ENCODE assay signal across 26 mouse cellular contexts in genomic region chr15:90309664-90310063, GRCm38 (mm10).
DNase-seq lines count a peak whose midpoint lies in the region; ATAC-seq lines count a peak whose summit lies in the region.
"Had no signal": no experiment of that assay in that cellular context is flagged by ENCODE, and none has a peak within 500 bp of the region (broad histone marks: within the 10 kb centered on the region; RNA-seq: fewer than 3 reads in every experiment).

No protein-coding gene starts in this region.

- peak; percentile 49 for ATAC-seq in forebrain, embryonic 16.5 days
- no peak; the same call in 1 of the 2 replicates for ATAC-seq in forebrain, embryonic 15.5 days (replicated peaks)
- ATAC-seq in midbrain, embryonic 11.5 days (ENCODE audit: low FRiP score) = no peak
- no peak for ATAC-seq in midbrain, embryonic 16.5 days
- ATAC-seq: CD4-positive, CD25-positive, alpha-beta regulatory T cell, adult 4 months; hindbrain, postnatal 0 days; inflammation-experienced regulatory T-cells, adult 6 months; intestine, embryonic 16.5 days had no signal

- 0 out of 2 replicates have a peak, but pooled peaks cover 2% of the 10 kb centered on the region for H3K4me1 ChIP-seq in forebrain, embryonic 16.5 days (replicated peaks; ENCODE audit: control insufficient read depth, insufficient read depth, low read length)
- no peaks in the 10 kb centered on the region for H3K4me1 ChIP-seq in forebrain, embryonic 15.5 days
- H3K4me1 ChIP-seq in midbrain, embryonic 11.5 days (ENCODE audit: control insufficient read depth, insufficient read depth, low read length) = peaks cover 3% of the 10 kb centered on the region
- no peaks in the 10 kb centered on the region for H3K4me1 ChIP-seq in midbrain, embryonic 16.5 days (ENCODE audit: control insufficient read depth, insufficient read depth, low read length)
- H3K4me1 ChIP-seq: embryonic facial prominence, embryonic 12.5 days; embryonic facial prominence, embryonic 15.5 days had no signal

- no peak overlapping the region for H3K9ac ChIP-seq in forebrain, embryonic 16.5 days (replicated peaks; ENCODE audit: low read depth, low read length)
- no peak overlapping the region for H3K9ac ChIP-seq in forebrain, embryonic 15.5 days (replicated peaks)
- H3K9ac ChIP-seq in midbrain, embryonic 11.5 days (ENCODE audit: low read length) = no peak overlapping the region
- no peak overlapping the region for H3K9ac ChIP-seq in midbrain, embryonic 16.5 days (ENCODE audit: low read depth, low read length)
- H3K9ac ChIP-seq: embryonic facial prominence, embryonic 12.5 days; embryonic facial prominence, embryonic 15.5 days; heart, embryonic 13.5 days; hindbrain, embryonic 14.5 days had no signal

- H3K27ac ChIP-seq in forebrain, embryonic 16.5 days (ENCODE audit: low read length) = no peak overlapping the region
- no peak overlapping the region for H3K27ac ChIP-seq in forebrain, embryonic 15.5 days (replicated peaks)
- H3K27ac ChIP-seq in midbrain, embryonic 11.5 days (ENCODE audit: low read depth, low read length) = no peak overlapping the region
- no peak overlapping the region for H3K27ac ChIP-seq in midbrain, embryonic 16.5 days (ENCODE audit: low read length)
- H3K27ac ChIP-seq: embryonic facial prominence, embryonic 12.5 days; embryonic facial prominence, embryonic 15.5 days; heart, adult 2 months; heart, embryonic 10.5 days; heart, embryonic 13.5 days; hindbrain, embryonic 14.5 days; hindbrain, postnatal 0 days had no signal

- H3K9me3 ChIP-seq in forebrain, embryonic 16.5 days (ENCODE audit: control insufficient read depth, low read length) = no peaks in the 10 kb centered on the region
- H3K9me3 ChIP-seq in forebrain, embryonic 15.5 days = no peaks in the 10 kb centered on the region
- H3K9me3 ChIP-seq in midbrain, embryonic 11.5 days (ENCODE audit: control insufficient read depth, low read length) = no peaks in the 10 kb centered on the region
- no peaks in the 10 kb centered on the region for H3K9me3 ChIP-seq in midbrain, embryonic 16.5 days (replicated peaks; ENCODE audit: control insufficient read depth, low read length, poor library complexity, severe bottlenecking)
- H3K9me3 ChIP-seq: embryonic facial prominence, embryonic 12.5 days; embryonic facial prominence, embryonic 15.5 days; heart, embryonic 10.5 days; heart, embryonic 13.5 days had no signal

- no peak overlapping the region for H3K4me3 ChIP-seq in forebrain, embryonic 16.5 days (replicated peaks; ENCODE audit: low read length)
- no peak overlapping the region for H3K4me3 ChIP-seq in forebrain, embryonic 15.5 days
- no peak overlapping the region for H3K4me3 ChIP-seq in midbrain, embryonic 11.5 days (ENCODE audit: low read depth, low read length)
- no peak overlapping the region for H3K4me3 ChIP-seq in midbrain, embryonic 16.5 days (ENCODE audit: low read depth, low read length)
- H3K4me3 ChIP-seq: embryonic facial prominence, embryonic 12.5 days; embryonic facial prominence, embryonic 15.5 days; heart, adult 2 months; heart, embryonic 10.5 days; heart, embryonic 13.5 days had no signal

- no peaks in the 10 kb centered on the region for H3K27me3 ChIP-seq in forebrain, embryonic 16.5 days (replicated peaks; ENCODE audit: control insufficient read depth, insufficient read depth, low read length)
- H3K27me3 ChIP-seq in forebrain, embryonic 15.5 days = no peaks in the 10 kb centered on the region
- H3K27me3 ChIP-seq in midbrain, embryonic 11.5 days (ENCODE audit: control insufficient read depth, insufficient read depth, low read length) = no peaks in the 10 kb centered on the region
- H3K27me3 ChIP-seq in midbrain, embryonic 16.5 days (ENCODE audit: control insufficient read depth, insufficient read depth, low read depth, low read length) = no peaks in the 10 kb centered on the region
- H3K27me3 ChIP-seq: embryonic facial prominence, embryonic 12.5 days; embryonic facial prominence, embryonic 15.5 days; heart, embryonic 13.5 days had no signal

- DNase-seq in midbrain, embryonic 11.5 days (ENCODE audit: low spot score, missing footprints) = peak; percentile 75
- DNase-seq in brain, embryonic 18.5 days (ENCODE audit: low read depth, low spot score) = peak; percentile 43
- DNase-seq in kidney, postnatal 14 days = no peak
- DNase-seq: adrenal gland, adult 2 months; adrenal gland, postnatal 14 days; cerebellum, adult 11 months; cerebellum, adult 2 months; cerebellum, adult 9-11 months; cerebellum, postnatal 25 days; gastrocnemius, postnatal 10 days; gastrocnemius, postnatal 36 days; heart, adult 2 months; heart, postnatal 14 days; heart, postnatal 4 days had no signal

- H3K4me2 ChIP-seq in forebrain, embryonic 16.5 days (ENCODE audit: low read length) = no peak overlapping the region
- no peak overlapping the region for H3K4me2 ChIP-seq in forebrain, embryonic 15.5 days (replicated peaks)
- H3K4me2 ChIP-seq in midbrain, embryonic 11.5 days = no peak overlapping the region
- no peak overlapping the region for H3K4me2 ChIP-seq in midbrain, embryonic 16.5 days (ENCODE audit: low read length)
- H3K4me2 ChIP-seq: embryonic facial prominence, embryonic 12.5 days; embryonic facial prominence, embryonic 15.5 days; heart, embryonic 13.5 days; hindbrain, embryonic 14.5 days had no signal

- H3K36me3 ChIP-seq in forebrain, embryonic 16.5 days (ENCODE audit: control insufficient read depth, insufficient read depth) = no peaks in the 10 kb centered on the region
- H3K36me3 ChIP-seq in forebrain, embryonic 15.5 days = no peaks in the 10 kb centered on the region
- H3K36me3 ChIP-seq in midbrain, embryonic 11.5 days (ENCODE audit: control insufficient read depth, insufficient read depth, low read length) = no peaks in the 10 kb centered on the region
- no peaks in the 10 kb centered on the region for H3K36me3 ChIP-seq in midbrain, embryonic 16.5 days (ENCODE audit: control insufficient read depth, insufficient read depth, low read length)
- H3K36me3 ChIP-seq: embryonic facial prominence, embryonic 12.5 days; embryonic facial prominence, embryonic 15.5 days; heart, embryonic 10.5 days; heart, embryonic 13.5 days had no signal
